Mouse (Mus musculus) liver, embryonic 14 days (tissue): Measurements from ENCODE around the gene Eps8l1. TPM values are rescaled to one million over a fixed set of nuclear protein-coding genes. Genes with fewer than 3 reads are reported as not detected.

Experiments
- polyA plus RNA-seq: library from polyadenylated mRNA; depleted of rRNA; stranded (reverse); fragments of >200 nt; gene quantifications from 2 replicates; pipeline ENCODE4 v1.2.3, GENCODE M21; 2012; rRNA removed

Gene Eps8l1
- polyA plus RNA-seq: 0.50 and 1.1 TPM in 2 replicates

DNA sequence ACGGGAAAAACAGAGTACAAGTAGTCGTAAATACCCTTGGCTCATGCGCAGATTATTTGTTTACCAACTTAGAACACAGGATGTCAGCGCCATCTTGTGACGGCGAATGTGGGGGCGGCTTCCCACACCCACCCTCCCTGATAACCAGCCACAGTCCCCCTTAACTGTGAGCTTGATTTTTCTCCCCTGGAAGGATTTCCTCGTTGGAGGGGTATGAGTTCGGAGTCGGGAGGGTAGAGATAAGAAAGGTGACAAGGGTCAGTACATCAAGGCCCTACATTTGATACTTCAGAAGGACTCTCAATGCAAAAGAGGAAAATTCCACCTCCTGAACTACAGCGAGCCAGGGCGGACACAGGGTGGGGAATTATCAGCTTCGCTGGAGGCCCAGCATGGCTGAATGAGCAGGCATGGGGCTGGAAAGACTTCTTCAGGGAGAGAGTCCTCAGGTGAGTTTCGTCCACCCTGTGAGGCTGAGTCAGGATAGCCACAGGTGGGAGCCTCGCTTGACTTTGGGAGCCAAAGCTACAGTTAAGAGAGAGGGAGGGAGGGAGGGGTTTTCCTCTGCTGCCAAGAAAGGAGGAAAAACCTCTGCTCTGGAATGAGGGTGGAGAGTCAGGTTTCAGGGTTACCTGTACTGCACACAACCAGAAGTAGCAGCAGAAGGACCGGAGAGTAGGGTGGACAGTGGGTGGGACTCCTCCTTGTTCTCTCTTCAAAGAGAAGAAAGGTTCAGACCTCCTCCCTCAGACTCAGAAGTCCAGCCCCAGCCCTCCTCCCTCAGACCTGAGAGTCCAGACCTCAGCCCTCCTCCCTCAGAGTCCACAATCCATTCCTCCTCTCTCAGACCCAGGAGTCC, at the start of gene Eps8l1:
Gene Eps8l1 (plus strand): TSS at position 99 of the 859 bp plus-strand sequence.

DNA sequence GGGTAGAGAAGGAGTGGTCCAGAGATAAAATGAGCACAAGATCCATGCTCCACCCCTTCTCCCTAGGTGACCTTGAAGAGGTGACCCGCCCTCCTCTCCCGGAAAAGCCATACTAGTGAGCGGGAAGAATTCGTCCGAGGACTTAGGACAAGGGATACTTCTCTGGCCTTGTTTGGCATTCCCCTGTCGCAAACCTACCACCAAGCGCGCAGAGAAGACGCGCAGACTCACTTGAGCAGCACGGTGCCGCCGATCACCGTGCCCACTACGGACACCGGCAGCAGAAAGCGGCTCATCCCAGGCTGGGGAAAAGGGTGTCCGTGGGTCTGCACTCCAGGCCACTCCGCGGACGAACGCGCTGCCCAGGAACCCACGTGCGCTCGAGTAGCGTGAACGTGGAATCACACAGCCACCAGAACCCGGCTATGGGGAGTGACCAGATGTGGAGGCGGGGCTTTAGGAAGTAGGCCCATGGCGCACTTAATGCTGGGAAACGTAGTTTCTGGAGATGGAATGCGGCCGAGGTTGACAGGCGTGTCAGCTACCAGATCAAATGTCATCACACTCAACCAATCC, 15.2 kb upstream of the Eps8l1 start, which contains the start of gene Rdh13:
Gene Rdh13 (minus strand): TSS at position 434 of the 576 bp plus-strand sequence.

DNA sequence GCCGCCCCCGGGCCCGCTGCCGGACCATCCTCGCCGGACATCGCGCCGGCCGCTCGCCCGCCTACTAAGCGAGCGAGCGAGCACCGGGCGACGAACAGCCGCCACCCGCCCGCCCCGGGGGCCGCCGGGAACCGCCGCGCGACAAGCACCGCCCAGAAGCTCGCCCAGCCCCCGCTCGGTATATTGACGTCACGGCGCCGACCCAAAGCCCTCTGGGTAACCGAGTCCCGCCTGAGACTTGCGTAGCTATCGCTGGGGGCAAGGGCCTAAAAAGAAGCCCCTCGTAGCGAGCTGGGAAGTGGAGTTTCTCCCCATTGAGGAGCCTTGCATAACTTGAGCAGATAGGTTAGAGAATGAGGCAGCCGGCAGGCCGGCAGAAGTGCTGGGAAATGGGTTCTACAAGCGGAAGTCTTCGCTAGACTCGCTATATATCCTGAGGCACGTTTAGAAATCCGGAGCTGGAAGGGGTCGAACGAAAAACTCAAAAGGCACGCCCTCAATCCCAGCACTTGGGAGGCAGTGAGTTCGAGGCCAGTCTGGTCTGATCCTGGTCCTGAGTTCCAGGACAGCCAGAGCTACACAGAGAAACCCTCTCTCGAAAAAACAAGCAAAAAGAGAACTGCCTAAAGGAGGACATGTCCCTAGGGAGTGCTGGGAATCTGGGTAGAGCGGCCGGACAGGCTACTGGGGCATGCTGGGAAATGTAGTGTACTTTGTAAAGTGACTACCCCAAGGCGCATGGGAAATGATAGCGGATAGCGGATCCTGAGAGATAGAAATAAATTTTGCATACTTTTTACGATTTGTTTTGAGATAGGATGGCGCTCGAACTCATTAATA, 41.3 kb downstream of the Eps8l1 start, which contains the start of gene Ppp1r12c:
Gene Ppp1r12c (minus strand): TSS at position 123 of the 840 bp plus-strand sequence.

DNA sequence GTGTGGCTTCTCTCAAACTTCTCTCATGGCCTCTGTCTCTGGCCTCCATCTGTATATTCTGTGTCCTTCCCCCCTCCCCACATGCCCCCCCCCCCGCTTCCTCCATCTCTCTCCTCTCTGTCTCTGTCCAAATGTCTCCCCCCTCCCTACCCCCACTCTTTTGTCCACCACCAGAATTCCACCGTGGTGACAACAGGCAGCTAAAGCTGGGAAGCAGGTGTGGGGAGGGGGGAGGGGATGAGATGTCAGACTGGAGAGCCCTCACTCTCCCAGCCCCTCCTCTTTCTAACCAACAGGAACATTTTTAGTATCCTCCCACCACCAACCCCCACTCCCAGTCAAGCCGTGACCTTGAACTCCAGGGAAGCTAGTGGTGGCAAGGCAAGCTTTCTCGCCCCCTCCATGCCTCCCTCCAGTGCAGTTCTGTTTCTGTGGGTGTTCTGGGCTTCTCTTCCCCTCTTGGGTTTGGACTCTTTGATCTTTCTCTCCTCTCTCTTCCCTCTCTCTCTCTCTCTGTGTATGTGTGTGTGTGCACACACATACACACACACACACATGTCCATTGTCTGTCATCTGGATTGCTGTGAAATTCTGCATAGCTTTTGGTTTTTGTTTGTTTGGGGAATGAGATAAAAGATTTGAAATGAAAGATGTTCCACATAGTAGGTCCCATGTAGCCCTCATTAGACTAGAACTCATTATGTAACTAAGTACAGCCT, 56.0 kb downstream of the Eps8l1 start, which contains the start of gene Tnnt1:
Gene Tnnt1 (minus strand): TSS at position 51 of the 719 bp plus-strand sequence.

DNA sequence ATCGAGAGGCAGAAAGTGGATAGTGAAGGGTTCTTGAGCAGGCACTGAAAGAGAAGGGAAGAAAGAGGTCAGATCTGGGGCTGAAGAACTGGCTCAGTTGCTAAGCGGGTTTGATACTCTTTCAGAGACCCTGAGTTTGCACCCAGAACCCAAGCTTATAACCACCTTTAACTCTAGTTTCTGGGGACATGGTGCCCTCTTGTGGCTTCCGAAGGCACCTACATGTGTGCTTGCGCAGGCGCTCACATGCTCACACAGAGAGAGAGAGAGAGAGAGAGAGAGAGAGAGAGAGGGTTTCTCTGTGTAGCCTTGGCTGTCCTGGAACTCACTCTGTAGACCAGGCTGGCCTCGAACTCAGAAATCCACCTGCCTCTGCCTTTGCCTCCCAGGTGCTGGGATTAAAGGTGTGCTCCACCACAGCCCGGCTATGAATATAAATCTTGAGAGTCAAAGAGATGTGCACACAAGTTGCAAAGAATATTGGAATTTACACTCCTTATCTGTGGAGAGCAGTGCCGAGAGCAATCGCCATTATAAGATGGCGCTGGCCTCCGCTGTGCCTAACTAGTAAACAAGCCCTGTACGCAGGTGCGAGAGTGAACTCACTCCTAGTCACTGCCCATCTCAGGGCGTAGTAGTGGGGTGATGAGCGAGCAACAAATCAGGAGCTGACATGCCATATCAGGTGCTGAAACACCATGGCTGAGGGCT, 63.9 kb downstream of the Eps8l1 start, which contains the start of gene Tnni3:
Gene Tnni3 (minus strand): TSS at position 18 of the 711 bp plus-strand sequence.

Other genes with a start within 250 kb of the Eps8l1 start
- 0.20 and 0.23 TPM in 2 replicates for gene Lilra5, start 222.9 kb upstream of the Eps8l1 start, polyA plus RNA-seq
- 0.01 TPM in 1 of 2 replicates, not detected in the other for gene Ncr1, start 123.0 kb upstream of the Eps8l1 start, polyA plus RNA-seq
- gene Gp6, start 62.9 kb upstream of the Eps8l1 start, polyA plus RNA-seq: 1.2 and 1.8 TPM in 2 replicates
- gene Rdh13, start 15.0 kb upstream of the Eps8l1 start, polyA plus RNA-seq: 3.2 and 4.1 TPM in 2 replicates
- gene Ppp1r12c, start 41.0 kb downstream of the Eps8l1 start, polyA plus RNA-seq: 20.8 and 26.5 TPM in 2 replicates
- gene Tnnt1, start 55.7 kb downstream of the Eps8l1 start, polyA plus RNA-seq: 4.0 and 12.5 TPM in 2 replicates
- 0.36 and 0.44 TPM in 2 replicates for gene Tnni3, start 63.6 kb downstream of the Eps8l1 start, polyA plus RNA-seq
- gene Dnaaf3, start 71.8 kb downstream of the Eps8l1 start, polyA plus RNA-seq: 0.26 and 0.35 TPM in 2 replicates
- gene Syt5, start 86.9 kb downstream of the Eps8l1 start, polyA plus RNA-seq: 0.07 and 0.17 TPM in 2 replicates
- gene Ptprh, start 143.4 kb downstream of the Eps8l1 start, polyA plus RNA-seq: 0.01 TPM in 1 of 2 replicates, not detected in the other
- 28.2 and 34.6 TPM in 2 replicates for gene Tmem86b, start 170.7 kb downstream of the Eps8l1 start, polyA plus RNA-seq
- 27.4 and 32.4 TPM in 2 replicates for gene Ppp6r1, start 198.3 kb downstream of the Eps8l1 start, polyA plus RNA-seq
- 27.9 and 31.5 TPM in 2 replicates for gene Hspbp1, start 224.4 kb downstream of the Eps8l1 start, polyA plus RNA-seq
- gene Brsk1, start 229.9 kb downstream of the Eps8l1 start, polyA plus RNA-seq: 0.37 and 0.41 TPM in 2 replicates